Mouse (Mus musculus) heart, postnatal 25 days (tissue): ENCODE measurements around the gene Krt16. TPM values are rescaled to one million over a fixed set of nuclear protein-coding genes. Genes with fewer than 3 reads are reported as not detected.
"Not testable (repeated sequence)": the region's sequence is repeated elsewhere in the genome, so short reads cannot be mapped to it uniquely, and the experiment has no call there.

Experiments
- DNase-seq: peaks from one replicate; pipeline ENCODE4 v3.0.0; 2022; ENCODE audit warnings: low spot score
- intact Hi-C: fragments of 180-260 bp; cut with DNase I; formaldehyde crosslinking; loops from one replicate; pipeline ENCODE4 v1.15.1; 2025
- total RNA-seq, 2 experiments: library from RNA; stranded (reverse); gene quantifications; 2 replicates each; pipeline ENCODE4 v1.2.3; 2021

The Krt16 gene
- total RNA-seq, 2 experiments from 2014 or later: not detected

- no peak for DNase-seq
- intact Hi-C loops: no loop called here
Observed at GRCm38 (mm10) chr11:100260514-100261234, 12.0 kb upstream of the Krt16 start, which contains the start of gene Krt17. Gene Krt17, minus strand, starts transcription at chr11:100261029.

- intact Hi-C loops: no loop called here
- no peak for DNase-seq
Observed at GRCm38 (mm10) chr11:100259079-100259478, 10.4 kb upstream of the Krt16 start.

DNA sequence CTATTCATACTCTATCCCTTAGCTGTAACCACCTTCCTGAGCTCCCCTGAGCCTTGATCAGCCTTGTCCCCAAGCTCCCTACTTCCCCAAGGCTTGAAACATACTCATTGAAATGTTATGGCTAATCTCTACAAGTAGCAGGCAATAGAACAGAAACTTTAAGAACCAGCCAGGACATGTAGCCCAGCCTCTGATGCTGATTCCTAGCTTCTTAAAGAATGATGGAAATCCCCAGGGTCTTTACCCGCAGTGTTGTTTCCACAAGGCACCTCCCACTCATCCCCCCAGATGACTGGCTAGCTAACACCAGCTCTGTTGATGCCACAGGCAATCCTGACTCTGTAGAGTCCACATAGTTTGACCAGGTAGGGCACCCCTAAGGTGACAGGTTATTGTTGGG is 9.3 kb upstream of the Krt16 start:
- no peak for DNase-seq
- intact Hi-C loops: no loop called here

DNA sequence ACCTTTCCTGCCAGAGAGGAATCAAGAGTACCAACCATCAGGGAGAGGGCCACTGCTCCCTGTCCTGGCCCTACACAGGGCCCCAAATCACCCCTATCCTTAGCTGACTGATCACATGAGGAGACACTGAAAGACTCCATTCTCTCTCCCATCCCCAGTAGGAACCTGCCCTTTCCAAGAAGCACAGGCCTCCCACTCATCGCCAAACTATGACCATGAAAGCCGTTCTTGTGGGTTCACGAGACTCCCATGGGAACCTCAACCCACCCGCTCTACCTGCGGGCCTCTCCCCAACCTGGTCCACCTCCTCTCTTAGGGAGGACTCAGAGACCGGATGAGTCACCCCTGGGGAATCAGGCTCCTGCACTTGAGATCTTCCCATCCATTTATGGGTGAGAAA is 6.8 kb upstream of the Krt16 start:
- no peak for DNase-seq
- intact Hi-C loops: no loop called here

- intact Hi-C loops: no loop called here
- no peak for DNase-seq
Observed at GRCm38 (mm10) chr11:100254360-100255090, 5.8 kb upstream of the Krt16 start.

- DNase-seq, intact Hi-C loops: not testable (repeated sequence)
Observed at GRCm38 (mm10) chr11:100246471-100246870, 2.2 kb downstream of the Krt16 start.

- intact Hi-C loops, DNase-seq: not testable (repeated sequence)
Observed at GRCm38 (mm10) chr11:100240272-100240671, 8.4 kb downstream of the Krt16 start.

DNA sequence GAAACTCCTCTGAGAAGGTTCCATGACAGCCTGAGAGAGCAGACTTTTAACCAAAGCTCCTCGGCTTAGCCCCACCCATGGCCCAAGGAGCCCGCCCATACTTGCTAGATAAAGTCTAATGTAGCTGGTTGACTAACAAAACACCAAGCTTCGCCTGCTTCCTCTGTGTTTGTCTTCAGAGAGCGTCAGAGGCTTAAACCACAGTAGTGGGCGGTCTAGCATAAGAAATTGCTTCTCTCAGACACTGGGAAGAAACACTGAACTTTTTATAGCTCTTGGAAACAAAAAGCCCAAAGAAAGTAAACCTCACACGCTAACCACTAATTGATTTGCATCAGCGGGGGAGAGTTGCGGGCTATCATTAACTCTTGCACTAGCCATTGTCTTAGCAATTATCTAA is 27.0 kb downstream of the Krt16 start:
- intact Hi-C loops: no loop called here
- no peak for DNase-seq

DNA sequence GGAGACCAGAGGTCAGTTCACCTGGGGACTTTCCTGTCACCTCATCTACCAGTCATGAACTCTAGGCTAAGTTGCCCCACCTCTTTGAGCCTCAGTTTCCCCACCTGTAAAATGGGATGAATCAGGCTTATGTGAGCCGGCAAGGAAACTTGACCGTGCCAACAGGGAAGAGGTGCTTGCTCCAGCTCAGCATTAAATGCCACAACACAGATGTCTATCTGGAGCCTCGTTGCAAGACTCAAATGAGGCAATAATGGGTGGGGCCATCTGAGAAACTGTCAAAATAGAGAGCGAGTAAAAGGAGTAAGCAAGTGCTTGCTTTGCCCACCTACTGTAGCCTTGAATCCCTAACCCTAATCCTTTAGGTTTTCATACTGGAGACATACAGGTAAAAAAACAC is 29.4 kb downstream of the Krt16 start:
- DNase-seq: no peak
- intact Hi-C loops: no loop called here

DNA sequence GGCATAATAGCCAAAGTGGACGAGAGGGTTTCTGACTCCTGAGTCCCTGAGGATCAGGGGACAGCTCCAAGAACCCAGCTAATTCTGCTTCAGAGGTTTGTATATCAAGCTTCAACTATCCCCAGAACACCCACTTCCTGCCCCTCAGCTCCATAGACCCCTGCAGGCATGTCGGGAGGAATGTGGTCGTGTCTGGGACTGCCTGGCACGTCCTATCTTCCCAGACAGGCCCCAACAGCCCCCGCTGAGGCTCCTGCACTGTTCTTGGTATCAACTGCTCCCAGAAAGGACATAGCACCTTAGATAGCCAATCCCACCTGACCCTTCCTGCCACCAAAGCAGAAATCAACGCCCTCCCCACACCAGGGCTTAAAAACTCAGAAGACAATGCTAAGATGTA is 40.2 kb downstream of the Krt16 start:
- intact Hi-C loops: no loop called here

DNA sequence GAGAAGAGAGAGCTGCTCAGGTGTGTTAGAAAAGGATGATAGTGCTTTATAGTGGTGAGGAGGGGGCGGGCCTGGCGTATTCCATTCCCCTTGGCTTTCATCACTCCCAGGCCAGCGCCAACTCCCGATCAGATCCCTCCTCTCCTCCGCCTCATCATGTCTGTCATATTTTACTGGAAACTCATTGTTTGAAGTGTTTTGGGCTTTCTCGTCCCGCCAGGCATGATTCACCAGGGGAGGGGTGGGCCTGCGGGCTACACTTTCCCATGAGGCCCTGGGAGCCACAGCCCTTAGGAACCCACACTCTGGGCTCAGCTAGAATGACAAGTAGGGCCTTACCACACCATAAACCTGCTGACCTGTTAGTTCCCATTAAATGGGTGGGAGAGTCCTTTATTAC is 41.2 kb downstream of the Krt16 start, which contains the start of gene Krt14:
Gene Krt14 (minus strand): TSS at position 51 of the 400 bp plus-strand sequence.
- no peak for DNase-seq
- intact Hi-C loops: no loop called here

More for the DNA sequence above, 40.2 kb downstream of the Krt16 start:
- DNase-seq: no peak

GRCm38 (mm10) chr11:100203448-100203847 is 45.3 kb downstream of the Krt16 start:
- DNase-seq: no peak

DNA sequence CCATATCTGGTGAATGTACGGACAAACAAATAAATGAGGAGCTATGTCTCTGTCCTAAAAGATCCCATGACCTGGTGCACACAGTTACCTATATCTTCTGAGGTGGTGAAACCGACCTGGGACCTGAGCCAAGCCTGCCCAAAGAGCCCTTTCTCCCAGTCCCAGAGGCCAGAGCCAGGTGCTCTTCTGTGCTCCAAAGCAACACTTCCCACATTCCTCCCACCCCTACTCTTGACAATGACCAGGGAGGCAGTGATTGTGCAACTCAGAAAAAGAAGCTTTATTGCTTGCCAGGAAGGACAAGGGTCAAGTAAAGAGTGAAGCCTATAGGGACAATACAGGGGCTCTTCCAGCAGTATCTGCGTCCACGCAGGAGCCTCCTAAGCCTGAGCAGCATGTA is 45.8 kb downstream of the Krt16 start:
- intact Hi-C loops: no loop called here
- DNase-seq: no peak

More at GRCm38 (mm10) chr11:100203448-100203847, 45.3 kb downstream of the Krt16 start:
- intact Hi-C loops: no loop called here

DNA sequence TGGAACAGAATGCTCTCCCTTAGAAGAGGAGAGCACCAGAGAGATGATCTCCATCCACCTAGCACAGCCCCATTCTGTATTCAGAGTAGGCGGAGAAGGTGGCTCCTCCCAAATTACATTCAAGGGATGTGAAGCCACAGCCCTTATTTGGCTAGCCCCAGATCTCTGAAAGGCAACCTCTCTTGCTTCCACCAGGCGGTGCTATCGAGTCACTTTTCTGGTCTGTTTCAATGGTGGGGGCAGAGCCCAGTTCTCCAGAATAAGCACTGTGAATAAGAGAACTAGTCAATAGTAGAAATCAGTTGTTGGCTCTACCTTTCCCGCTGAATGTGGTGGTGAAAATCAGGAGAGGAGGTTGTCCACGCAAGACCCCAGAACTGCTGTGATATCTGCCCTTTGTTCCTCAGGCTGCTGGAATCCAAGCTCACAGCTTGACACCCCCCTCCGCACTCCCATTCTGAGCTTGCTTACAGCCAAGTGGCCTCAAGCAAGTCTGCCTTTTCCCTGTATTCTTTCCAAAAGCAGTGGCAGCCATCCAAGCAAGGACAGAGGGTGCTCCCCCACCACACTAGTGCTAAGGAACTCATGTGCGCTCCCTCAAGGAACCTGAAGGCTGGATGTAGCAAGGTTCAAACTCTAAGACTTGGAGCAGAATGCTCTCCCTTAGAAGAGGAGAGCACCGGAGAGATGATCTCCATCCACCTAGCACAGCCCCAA is 48.4 kb downstream of the Krt16 start:
- DNase-seq: no peak
- intact Hi-C loops: no loop called here

- no peak for DNase-seq
- intact Hi-C loops: no loop called here
Observed at GRCm38 (mm10) chr11:100198666-100199065, 50.0 kb downstream of the Krt16 start.

Other genes starting within 250 kb of the Krt16 start
- not detected for gene Krt33a, start 232.7 kb downstream of the Krt16 start, total RNA-seq
- gene Krt33b, start 219.0 kb downstream of the Krt16 start, total RNA-seq: not detected
- gene Krt34, start 207.3 kb downstream of the Krt16 start, total RNA-seq: not detected
- not detected for gene Krt31, start 198.4 kb downstream of the Krt16 start, total RNA-seq
- not detected for gene Krt32, start 160.7 kb downstream of the Krt16 start, total RNA-seq
- not detected for gene Krt35, start 152.7 kb downstream of the Krt16 start, total RNA-seq
- gene Krt36, start 143.3 kb downstream of the Krt16 start, total RNA-seq: not detected
- not detected for gene Krt13, start 127.3 kb downstream of the Krt16 start, total RNA-seq
- not detected for gene Krt15, start 113.0 kb downstream of the Krt16 start, total RNA-seq
- gene Krt19, start 100.2 kb downstream of the Krt16 start, total RNA-seq: 10 to 100 TPM in 1 of 2 experiments, 1 to 10 TPM in 1; 9.8 to 16.4 TPM
- not detected for gene Krt9, start 55.7 kb downstream of the Krt16 start, total RNA-seq
- gene Krt14, start 41.4 kb downstream of the Krt16 start, total RNA-seq: under 1 TPM; 0.73 to 0.78 TPM
- gene Krt17, start 12.1 kb upstream of the Krt16 start, total RNA-seq: not detected
- gene Krt42, start 21.0 kb upstream of the Krt16 start, total RNA-seq: not detected
- 1,000 to 10,000 TPM; 1,459 to 1,550 TPM for gene Eif1, start 71.0 kb upstream of the Krt16 start, total RNA-seq
- gene Gast, start 85.5 kb upstream of the Krt16 start, total RNA-seq: not detected
- 1 to 10 TPM in 1 of 2 experiments, under 1 TPM in 1; 0.83 to 1.2 TPM for gene Hap1, start 107.2 kb upstream of the Krt16 start, total RNA-seq
- 100 to 1,000 TPM; 239 to 247 TPM for gene Jup, start 148.9 kb upstream of the Krt16 start, total RNA-seq
- 10 to 100 TPM; 15.4 to 15.8 TPM for gene P3h4, start 165.9 kb upstream of the Krt16 start, total RNA-seq
- gene Fkbp10, start 166.8 kb upstream of the Krt16 start, total RNA-seq: 10 to 100 TPM; 12.2 to 14.4 TPM
- gene Nt5c3b, start 192.9 kb upstream of the Krt16 start, total RNA-seq: 10 to 100 TPM; 30.2 to 33.3 TPM
- under 1 TPM; 0.88 to 0.92 TPM for gene Klhl10, start 193.0 kb upstream of the Krt16 start, total RNA-seq
- gene Klhl11, start 223.8 kb upstream of the Krt16 start, total RNA-seq: 1 to 10 TPM; 7.9 to 9.0 TPM